Mouse (Mus musculus): ENCODE measurements around the gene Gm10945. TPM values are rescaled to one million over a fixed set of nuclear protein-coding genes. Genes with fewer than 3 reads are reported as not detected.

Gm10945 gene
- not detected in 2 replicates for polyA plus RNA-seq (2015; fragmentation: Nextera tagmentation; extraction: Ambion mirVana)

DNA sequence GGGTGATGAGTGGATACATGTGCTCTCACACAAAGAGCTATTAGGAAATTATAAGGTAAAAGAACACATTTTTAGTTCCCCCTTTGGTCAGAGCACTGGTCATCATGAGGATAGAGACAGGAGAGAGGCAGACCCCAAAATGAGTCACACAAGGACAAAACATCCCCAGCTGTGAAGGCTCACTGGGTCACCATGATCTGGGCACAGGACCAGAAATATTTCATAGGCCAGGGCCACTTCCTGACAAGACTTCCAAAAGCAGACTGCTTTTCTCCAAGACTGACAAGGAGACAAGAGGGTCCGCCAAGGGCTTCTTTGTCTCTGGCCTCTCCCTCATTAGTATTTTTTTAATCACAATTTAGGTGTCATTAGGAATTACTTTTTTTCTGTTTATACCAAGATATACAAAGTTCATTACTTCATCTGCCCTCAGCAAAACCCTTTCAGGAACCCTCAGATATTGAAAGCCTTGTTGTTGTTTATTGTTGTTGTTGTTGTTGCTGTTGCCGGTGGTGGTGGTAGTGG is at the start of gene Gm10945:
TSS of gene Gm10945 (minus strand) at position 475 of the 525 bp plus-strand sequence.
- Histone ChIP-seq H3K4me3 (replicated peaks; ENCODE audit: low read length) (no peak within 1 kb of the TSS), H3K27ac (ENCODE audit: low read length) (no peak within 1 kb of the TSS), H3K36me3 (ENCODE audit: control insufficient read depth, insufficient read depth, low read length) (no peaks in the 10 kb centered on the region), H3K4me2 (ENCODE audit: low read depth, low read length) (no peak within 1 kb of the TSS), H3K9ac (ENCODE audit: low read length) (no peak within 1 kb of the TSS), H3K9me3 (replicated peaks; ENCODE audit: control insufficient read depth, low read length) (no peaks in the 10 kb centered on the region), H3K27me3 (ENCODE audit: control insufficient read depth, insufficient read depth, low read length) (no peaks in the 10 kb centered on the region), H3K4me1 (ENCODE audit: control insufficient read depth, insufficient read depth, low read length) (no peaks in the 10 kb centered on the region)
- 0 out of 2 replicates have a peak, but pooled peaks have one; percentile 44 for ATAC-seq (ENCODE audit: insufficient read depth, low FRiP score)
- WGBS = 75% methylated on average over 2 of the region's 2 CpGs

DNA sequence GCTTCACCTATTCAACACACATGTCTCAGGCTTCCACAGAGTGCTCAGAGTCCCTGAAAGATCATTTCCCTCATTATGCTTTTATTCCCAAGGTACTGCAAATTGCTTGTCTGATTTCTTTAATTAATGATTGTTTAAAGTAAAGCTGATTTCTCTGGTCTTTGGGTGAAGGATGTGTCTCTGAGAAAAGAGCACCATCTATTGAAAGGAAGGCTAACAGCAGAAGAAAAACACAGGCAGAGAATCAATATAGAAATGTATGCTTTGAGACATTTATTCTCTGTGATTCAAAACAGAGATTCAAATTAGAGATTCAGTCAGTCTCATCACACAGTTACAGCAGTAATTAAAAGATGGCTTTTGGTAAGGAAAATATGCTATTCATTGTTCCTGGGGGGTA is 28.7 kb upstream of the Gm10945 start:
- no peak overlapping the region for H3K4me3 ChIP-seq (replicated peaks; ENCODE audit: low read length)
- H3K27ac ChIP-seq (ENCODE audit: low read length) = no peak overlapping the region
- H3K9me3 ChIP-seq (replicated peaks; ENCODE audit: control insufficient read depth, low read length) = no peaks in the 10 kb centered on the region
- no peak overlapping the region for H3K9ac ChIP-seq (ENCODE audit: low read length)
- no peak for ATAC-seq (ENCODE audit: insufficient read depth, low FRiP score)
- H3K4me1 ChIP-seq (ENCODE audit: control insufficient read depth, insufficient read depth, low read length) = no peaks in the 10 kb centered on the region
- no peaks in the 10 kb centered on the region for H3K36me3 ChIP-seq (ENCODE audit: control insufficient read depth, insufficient read depth, low read length)
- H3K4me2 ChIP-seq (ENCODE audit: low read depth, low read length) = no peak overlapping the region
- H3K27me3 ChIP-seq (ENCODE audit: control insufficient read depth, insufficient read depth, low read length) = no peaks in the 10 kb centered on the region

DNA sequence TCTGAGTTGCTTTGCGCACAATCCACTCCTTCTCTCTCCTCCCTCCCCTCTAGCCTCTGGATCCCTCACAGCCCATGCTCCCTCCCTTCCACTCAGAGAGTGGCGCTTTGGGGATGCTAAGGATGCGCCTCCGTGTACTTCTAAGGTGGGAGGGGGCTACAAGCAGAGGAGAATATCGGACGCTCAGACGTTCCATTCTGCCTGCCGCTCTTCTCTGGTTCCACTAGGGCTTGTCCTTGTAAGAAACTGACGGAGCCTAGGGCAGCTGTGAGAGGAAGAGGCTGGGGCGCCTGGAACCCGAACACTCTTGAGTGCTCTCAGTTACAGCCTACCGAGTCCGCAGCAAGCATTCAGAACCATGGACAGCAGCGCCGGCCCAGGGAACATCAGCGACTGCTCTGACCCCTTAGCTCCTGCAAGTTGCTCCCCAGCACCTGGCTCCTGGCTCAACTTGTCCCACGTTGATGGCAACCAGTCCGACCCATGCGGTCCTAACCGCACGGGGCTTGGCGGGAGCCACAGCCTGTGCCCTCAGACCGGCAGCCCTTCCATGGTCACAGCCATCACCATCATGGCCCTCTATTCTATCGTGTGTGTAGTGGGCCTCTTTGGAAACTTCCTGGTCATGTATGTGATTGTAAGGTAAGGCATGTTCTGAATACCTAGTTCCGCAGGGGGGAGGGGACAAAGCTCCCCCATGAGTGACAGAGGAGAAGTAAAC is 27.1 kb upstream of the Gm10945 start:
- Histone ChIP-seq H3K4me3 (replicated peaks; ENCODE audit: low read length) (no peak overlapping the region), H3K4me2 (ENCODE audit: low read depth, low read length) (no peak overlapping the region), H3K27me3 (ENCODE audit: control insufficient read depth, insufficient read depth, low read length) (no peaks in the 10 kb centered on the region), H3K36me3 (ENCODE audit: control insufficient read depth, insufficient read depth, low read length) (no peaks in the 10 kb centered on the region), H3K27ac (ENCODE audit: low read length) (no peak overlapping the region), H3K4me1 (ENCODE audit: control insufficient read depth, insufficient read depth, low read length) (no peaks in the 10 kb centered on the region), H3K9ac (ENCODE audit: low read length) (no peak overlapping the region), H3K9me3 (replicated peaks; ENCODE audit: control insufficient read depth, low read length) (no peaks in the 10 kb centered on the region)
- ATAC-seq (ENCODE audit: insufficient read depth, low FRiP score) = peak; percentile 56
- WGBS = 5% methylated on average over 25 of the region's 25 CpGs

DNA sequence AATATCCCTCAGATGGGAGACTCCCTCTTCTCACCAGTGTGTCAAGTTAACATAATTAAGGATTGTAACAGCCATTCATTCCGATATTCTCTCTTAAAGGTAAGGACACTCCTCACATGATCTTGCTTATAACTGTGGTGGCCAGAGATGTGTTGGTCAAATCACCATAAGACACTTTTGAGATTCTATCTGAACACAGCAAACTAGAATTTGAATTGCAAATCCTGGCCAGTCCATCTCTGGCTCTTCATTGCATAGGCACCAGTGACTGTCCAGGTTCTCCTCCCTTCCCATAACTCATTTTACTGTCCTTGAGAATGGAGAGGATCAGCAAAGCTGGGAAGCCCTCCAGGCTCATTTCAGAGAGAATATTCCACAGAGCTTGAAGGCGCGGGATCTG is 3.4 kb downstream of the Gm10945 start, which contains the start of gene Oprm1:
TSS of gene Oprm1 (plus strand) at position 301 of the 400 bp plus-strand sequence.
- 92% methylated on average over 3 of the region's 3 CpGs for WGBS

DNA sequence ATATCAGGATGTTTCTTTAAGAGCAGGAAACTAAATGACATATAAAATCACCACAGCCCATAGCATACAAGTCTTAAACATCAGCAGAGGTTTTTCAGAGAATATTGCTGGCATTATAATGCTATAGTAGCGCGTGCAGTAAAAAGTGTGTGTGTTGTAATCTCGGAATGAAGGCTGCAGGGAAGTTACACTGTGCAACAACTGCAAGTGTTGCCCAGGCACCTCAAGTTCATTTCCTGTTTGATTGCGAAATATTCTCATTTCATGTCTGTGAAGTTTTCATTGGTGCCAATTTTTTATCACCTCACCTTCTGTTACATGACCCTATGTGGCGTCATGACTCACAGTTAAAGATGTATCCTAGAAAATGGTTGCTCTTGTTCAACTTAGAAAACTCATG is 8.2 kb downstream of the Gm10945 start:
- no peak overlapping the region for H3K9ac ChIP-seq (ENCODE audit: low read length)
- H3K4me1 ChIP-seq (ENCODE audit: control insufficient read depth, insufficient read depth, low read length) = no peaks in the 10 kb centered on the region
- no peaks in the 10 kb centered on the region for H3K36me3 ChIP-seq (ENCODE audit: control insufficient read depth, insufficient read depth, low read length)
- H3K27ac ChIP-seq (ENCODE audit: low read length) = no peak overlapping the region
- H3K4me2 ChIP-seq (ENCODE audit: low read depth, low read length) = no peak overlapping the region
- no peak for ATAC-seq (ENCODE audit: insufficient read depth, low FRiP score)
- H3K9me3 ChIP-seq (replicated peaks; ENCODE audit: control insufficient read depth, low read length) = no peaks in the 10 kb centered on the region
- no peaks in the 10 kb centered on the region for H3K27me3 ChIP-seq (ENCODE audit: control insufficient read depth, insufficient read depth, low read length)
- no peak overlapping the region for H3K4me3 ChIP-seq (replicated peaks; ENCODE audit: low read length)
- WGBS = 81% methylated on average over 5 of the region's 5 CpGs

More for the DNA sequence above, 3.4 kb downstream of the Gm10945 start, which contains the start of gene Oprm1:
- H3K9me3 ChIP-seq (replicated peaks; ENCODE audit: control insufficient read depth, low read length) = no peaks in the 10 kb centered on the region
- H3K4me3 ChIP-seq (replicated peaks; ENCODE audit: low read length) = no peak within 1 kb of the TSS
- H3K9ac ChIP-seq (ENCODE audit: low read length) = no peak within 1 kb of the TSS
- H3K4me2 ChIP-seq (ENCODE audit: low read depth, low read length) = no peak within 1 kb of the TSS
- no peaks in the 10 kb centered on the region for H3K27me3 ChIP-seq (ENCODE audit: control insufficient read depth, insufficient read depth, low read length)
- no peaks in the 10 kb centered on the region for H3K4me1 ChIP-seq (ENCODE audit: control insufficient read depth, insufficient read depth, low read length)
- no peak within 1 kb of the TSS for H3K27ac ChIP-seq (ENCODE audit: low read length)
- H3K36me3 ChIP-seq (ENCODE audit: control insufficient read depth, insufficient read depth, low read length) = no peaks in the 10 kb centered on the region
- no peak for ATAC-seq (ENCODE audit: insufficient read depth, low FRiP score)

DNA sequence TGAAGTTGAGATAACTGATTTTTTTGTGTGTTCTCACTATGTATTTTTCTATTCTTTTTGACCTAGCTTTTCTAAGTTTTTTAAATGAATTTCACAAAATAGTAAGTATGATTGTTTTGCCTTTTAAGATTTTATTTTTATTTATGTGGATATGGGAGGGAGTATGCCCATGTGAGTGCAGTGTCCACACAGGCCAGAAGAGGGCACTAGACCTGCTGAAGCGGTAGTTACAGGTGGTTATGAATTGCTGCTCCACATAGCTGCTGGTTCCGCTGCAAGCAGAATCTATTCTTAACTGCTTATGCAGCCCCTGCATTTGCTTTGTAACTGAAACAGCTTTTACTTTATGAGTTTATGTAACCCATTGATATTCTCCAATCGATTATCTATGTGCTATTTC is 33.1 kb downstream of the Gm10945 start:
- no peak overlapping the region for H3K27ac ChIP-seq (ENCODE audit: low read length)
- H3K36me3 ChIP-seq (ENCODE audit: control insufficient read depth, insufficient read depth, low read length) = no peaks in the 10 kb centered on the region
- no peak overlapping the region for H3K4me2 ChIP-seq (ENCODE audit: low read depth, low read length)
- 91% methylated on average over 3 of the region's 3 CpGs for WGBS
- ATAC-seq (ENCODE audit: insufficient read depth, low FRiP score) = no peak
- no peak overlapping the region for H3K9ac ChIP-seq (ENCODE audit: low read length)
- no peaks in the 10 kb centered on the region for H3K27me3 ChIP-seq (ENCODE audit: control insufficient read depth, insufficient read depth, low read length)
- H3K4me1 ChIP-seq (ENCODE audit: control insufficient read depth, insufficient read depth, low read length) = no peaks in the 10 kb centered on the region
- no peaks in the 10 kb centered on the region for H3K9me3 ChIP-seq (replicated peaks; ENCODE audit: control insufficient read depth, low read length)
- H3K4me3 ChIP-seq (replicated peaks; ENCODE audit: low read length) = no peak overlapping the region

DNA sequence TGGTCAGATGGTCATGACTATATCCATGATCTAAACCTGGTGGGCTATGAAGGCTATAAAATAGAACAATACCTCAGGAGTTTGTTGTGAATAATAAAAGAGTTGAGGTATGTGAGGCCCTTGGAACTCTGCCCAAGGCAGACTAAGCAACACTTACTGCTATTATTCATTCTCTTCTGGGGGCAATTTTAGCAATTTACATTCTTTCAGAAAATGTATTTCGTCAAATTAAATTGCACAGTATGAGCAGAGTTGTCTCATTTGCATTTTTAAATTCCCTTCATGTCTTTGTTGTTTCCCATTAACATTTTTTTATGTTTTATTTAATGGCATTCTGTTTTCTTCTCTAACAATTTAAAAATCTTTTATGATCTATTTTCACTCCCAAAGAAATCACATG is 37.8 kb downstream of the Gm10945 start:
- Histone ChIP-seq H3K9ac (ENCODE audit: low read length) (no peak overlapping the region), H3K4me2 (ENCODE audit: low read depth, low read length) (no peak overlapping the region), H3K4me1 (ENCODE audit: control insufficient read depth, insufficient read depth, low read length) (no peaks in the 10 kb centered on the region), H3K27me3 (ENCODE audit: control insufficient read depth, insufficient read depth, low read length) (no peaks in the 10 kb centered on the region), H3K9me3 (replicated peaks; ENCODE audit: control insufficient read depth, low read length) (no peaks in the 10 kb centered on the region), H3K27ac (ENCODE audit: low read length) (no peak overlapping the region), H3K36me3 (ENCODE audit: control insufficient read depth, insufficient read depth, low read length) (no peaks in the 10 kb centered on the region), H3K4me3 (replicated peaks; ENCODE audit: low read length) (no peak overlapping the region)
- 60% methylated on average over 1 of the region's 1 CpGs for WGBS
- no peak for ATAC-seq (ENCODE audit: insufficient read depth, low FRiP score)

DNA sequence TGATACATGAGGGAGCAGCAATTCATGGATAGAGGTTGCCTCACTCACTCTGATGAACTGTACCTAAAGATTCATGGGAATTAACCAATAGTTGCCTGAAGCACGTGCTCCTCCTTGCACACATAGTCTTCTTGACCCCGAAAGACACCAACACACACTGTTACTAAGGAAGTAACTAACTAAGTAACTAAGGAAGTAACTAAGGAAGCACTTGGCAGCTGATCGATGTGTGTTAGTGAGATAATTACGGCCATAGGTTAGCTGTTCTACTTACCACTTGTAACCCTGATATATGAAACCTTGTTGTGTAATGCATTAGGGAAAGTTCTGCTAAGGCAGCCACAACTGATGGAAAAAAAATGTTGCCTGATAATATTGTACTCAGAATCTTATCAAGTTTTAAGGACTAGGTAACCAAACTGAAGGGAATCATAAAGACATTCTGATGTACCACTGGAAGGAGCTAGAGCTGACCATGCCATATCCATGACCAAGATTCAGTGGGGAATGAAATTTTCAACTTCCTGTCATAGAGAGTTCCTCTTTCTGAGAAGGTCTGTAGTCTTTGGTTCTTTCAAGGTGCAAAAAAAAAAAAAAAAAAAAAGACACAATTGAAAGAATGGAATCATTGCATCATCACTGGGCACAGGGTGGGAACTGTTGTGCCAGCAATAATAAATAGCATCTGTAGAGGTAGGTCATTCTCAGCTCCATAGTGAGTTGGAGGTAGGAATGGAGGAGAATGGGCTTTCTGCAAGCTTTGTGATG is 44.2 kb downstream of the Gm10945 start:
- H3K27ac ChIP-seq (ENCODE audit: low read length) = no peak overlapping the region
- no peak overlapping the region for H3K4me3 ChIP-seq (replicated peaks; ENCODE audit: low read length)
- H3K9ac ChIP-seq (ENCODE audit: low read length) = no peak overlapping the region
- WGBS = 72% methylated on average over 4 of the region's 4 CpGs
- no peak for ATAC-seq (ENCODE audit: insufficient read depth, low FRiP score)
- no peaks in the 10 kb centered on the region for H3K9me3 ChIP-seq (replicated peaks; ENCODE audit: control insufficient read depth, low read length)
- no peaks in the 10 kb centered on the region for H3K36me3 ChIP-seq (ENCODE audit: control insufficient read depth, insufficient read depth, low read length)
- no peaks in the 10 kb centered on the region for H3K4me1 ChIP-seq (ENCODE audit: control insufficient read depth, insufficient read depth, low read length)
- H3K27me3 ChIP-seq (ENCODE audit: control insufficient read depth, insufficient read depth, low read length) = no peaks in the 10 kb centered on the region
- no peak overlapping the region for H3K4me2 ChIP-seq (ENCODE audit: low read depth, low read length)

DNA sequence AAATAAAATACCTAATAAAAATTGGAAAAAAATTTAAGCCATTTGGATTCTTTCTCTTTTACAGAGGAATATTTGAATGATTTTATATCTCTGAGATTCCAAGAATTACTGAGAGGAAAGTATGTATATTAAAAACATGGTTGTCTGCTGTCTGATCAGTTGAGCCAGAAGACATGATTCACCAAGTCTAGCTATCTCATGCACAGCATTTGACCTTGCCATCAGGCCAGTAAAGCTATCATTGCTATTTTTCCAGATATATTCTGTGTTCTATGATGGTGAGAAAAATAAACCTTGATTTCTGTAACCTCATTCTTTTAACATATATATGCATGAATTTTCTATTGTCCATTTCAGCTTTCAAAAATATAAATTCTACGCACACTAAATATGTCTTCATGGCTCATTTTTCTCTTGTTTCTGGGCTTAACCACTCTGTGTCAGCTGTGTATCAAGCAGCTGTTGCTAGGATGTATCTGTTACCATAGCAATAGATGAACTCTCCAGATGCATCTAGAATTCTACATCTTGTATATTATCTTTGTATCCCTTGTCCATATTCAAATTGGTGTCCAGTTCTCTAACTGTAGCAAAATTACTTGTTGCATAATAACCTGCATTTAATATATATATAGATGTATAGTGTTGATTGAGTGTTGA is 56.2 kb downstream of the Gm10945 start:
- Histone ChIP-seq H3K4me2 (ENCODE audit: low read depth, low read length) (no peak overlapping the region), H3K9ac (ENCODE audit: low read length) (no peak overlapping the region), H3K27me3 (ENCODE audit: control insufficient read depth, insufficient read depth, low read length) (no peaks in the 10 kb centered on the region), H3K4me3 (replicated peaks; ENCODE audit: low read length) (no peak overlapping the region), H3K4me1 (ENCODE audit: control insufficient read depth, insufficient read depth, low read length) (no peaks in the 10 kb centered on the region), H3K36me3 (ENCODE audit: control insufficient read depth, insufficient read depth, low read length) (no peaks in the 10 kb centered on the region), H3K27ac (ENCODE audit: low read length) (no peak overlapping the region), H3K9me3 (replicated peaks; ENCODE audit: control insufficient read depth, low read length) (no peaks in the 10 kb centered on the region)
- WGBS = 81% methylated on average over 1 of the region's 1 CpGs
- no peak for ATAC-seq (ENCODE audit: insufficient read depth, low FRiP score)
